Mouse (Mus musculus) embryonic facial prominence, embryonic 14.5 days (tissue): ENCODE measurements around the gene 1810024B03Rik. TPM values are rescaled to one million over a fixed set of nuclear protein-coding genes. Genes with fewer than 3 reads are reported as not detected.

ENCODE experiments used
- ATAC-seq: fragments of 200-750 bp; cut with Nextera tagmentation; 2 replicates; pipeline ENCODE4 v1.8.0; 2017; ENCODE audit warnings: low read depth, moderate number of reproducible peaks, moderate TSS enrichment
- DNase-seq: peaks from one replicate; pipeline ENCODE4 v3.0.0-alpha.2; 2015; ENCODE audit warnings: low spot score
- H3K27ac ChIP-seq: fragments of 300-500 bp; sonication (generic); replicated peaks from 2 replicates; pipeline ENCODE4 v1.5.1; 2014; ENCODE audit warnings: low read depth, mild to moderate bottlenecking, low read length, moderate library complexity
- H3K27me3 ChIP-seq: fragments of 300-500 bp; sonication (generic); replicated peaks from 2 replicates; pipeline ENCODE4 v1.6.1; 2014; ENCODE audit warnings: low read length; ENCODE audit not compliant: control insufficient read depth, insufficient read depth
- H3K36me3 ChIP-seq: fragments of 300-500 bp; sonication (generic); 2 replicates; pipeline ENCODE4 v1.6.1; 2014; ENCODE audit warnings: low read length, mixed read lengths; ENCODE audit not compliant: control insufficient read depth, insufficient read depth
- H3K4me1 ChIP-seq: fragments of 300-500 bp; sonication (generic); 2 replicates; pipeline ENCODE4 v1.6.1; 2014; ENCODE audit warnings: antibody characterized with exemption, low read length; ENCODE audit not compliant: control insufficient read depth, insufficient read depth
- H3K4me2 ChIP-seq: fragments of 300-500 bp; sonication (generic); 2 replicates; pipeline ENCODE4 v1.6.1; 2014; ENCODE audit warnings: low read depth, mild to moderate bottlenecking, low read length, moderate library complexity, mixed read lengths
- H3K4me3 ChIP-seq: fragments of 300-500 bp; sonication (generic); 2 replicates; pipeline ENCODE4 v1.5.1; 2014; ENCODE audit warnings: low read depth, mild to moderate bottlenecking, low read length
- H3K9ac ChIP-seq: fragments of 300-500 bp; sonication (generic); 2 replicates; pipeline ENCODE4 v1.6.1; 2014; ENCODE audit warnings: low read depth, mild to moderate bottlenecking, low read length, moderate library complexity, mixed read lengths
- H3K9me3 ChIP-seq: fragments of 300-500 bp; sonication (generic); 2 replicates; pipeline ENCODE4 v1.6.1; 2016; ENCODE audit warnings: low read length; ENCODE audit not compliant: control insufficient read depth
- WGBS: fragments of 180-500 bp; shearing (Covaris S2); extraction: QIAGEN DNeasy Blood & Tissue Kit; methylation state at CpG from one replicate; pipeline ENCODE4 v1.1.7; 2014; 5-methylcytosine and 5-hydroxymethylcytosine counted together
- polyA plus RNA-seq: library from polyadenylated mRNA; unstranded; fragments of >200 nt; fragmentation: Nextera tagmentation; extraction: Ambion mirVana; gene quantifications from 2 replicates; pipeline ENCODE4 v1.2.1, GENCODE M21; 2014

1810024B03Rik gene
- 1.8 and 2.5 TPM in 2 replicates for polyA plus RNA-seq

GRCm38 (mm10) chr2:127207547-127208451 lies at the start of gene 1810024B03Rik, which contains the start of gene Snrnp200:
Gene 1810024B03Rik, minus strand, starts transcription at chr2:127208280.
Gene Snrnp200, plus strand, starts transcription at chr2:127208386.
- DNase-seq = peak; percentile 99
- Histone ChIP-seq H3K27me3 (no peaks in the 10 kb centered on the region), H3K4me3 (peak within 1 kb of the TSS; percentile 94), H3K4me1 (peaks cover 9% of the 10 kb centered on the region), H3K27ac (peak within 1 kb of the TSS; percentile 83), H3K9me3 (no peaks in the 10 kb centered on the region), H3K9ac (peak within 1 kb of the TSS; percentile 90), H3K36me3 (peaks cover 32% of the 10 kb centered on the region), H3K4me2 (peak within 1 kb of the TSS; percentile 86)
- peak; percentile 100 for ATAC-seq
- 11% methylated on average over 36 of the region's 36 CpGs for WGBS

- 79% methylated on average over 6 of the region's 6 CpGs for WGBS
- Histone ChIP-seq H3K9ac (no peak overlapping the region), H3K4me3 (no peak overlapping the region), H3K4me2 (no peak overlapping the region), H3K4me1 (no peaks in the 10 kb centered on the region), H3K9me3 (no peaks in the 10 kb centered on the region), H3K27me3 (no peaks in the 10 kb centered on the region), H3K36me3 (peaks cover 44% of the 10 kb centered on the region), H3K27ac (no peak overlapping the region)
- ATAC-seq (no peak), DNase-seq (no peak)
Observed at GRCm38 (mm10) chr2:127255294-127255693, 47.2 kb upstream of the 1810024B03Rik start.

DNA sequence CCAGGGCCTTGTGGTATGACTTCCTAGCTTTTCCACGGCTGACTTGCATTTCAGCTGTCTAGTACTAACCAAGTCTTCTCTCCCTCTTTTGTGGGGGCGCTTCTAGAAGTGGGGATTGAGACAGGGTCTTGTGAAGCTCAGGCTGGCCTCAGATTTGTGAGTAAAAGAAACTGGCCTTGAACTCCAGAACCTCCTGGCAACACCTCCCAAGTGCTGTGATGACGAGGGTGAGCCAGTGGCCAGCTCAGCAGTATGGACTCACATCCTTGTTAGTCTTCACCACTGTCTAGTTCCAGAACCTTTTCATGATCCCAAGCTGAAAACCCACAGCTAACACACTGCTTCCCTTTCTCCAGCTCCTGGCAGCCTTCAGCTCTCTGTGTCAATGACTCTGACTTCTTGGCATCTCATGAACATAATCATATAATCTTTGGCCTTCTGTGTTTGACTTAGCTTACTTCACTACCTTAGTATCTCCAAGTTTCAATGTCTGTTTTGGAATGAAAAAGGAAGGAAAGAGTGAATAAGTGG lies 46.6 kb upstream of the 1810024B03Rik start:
- H3K36me3 ChIP-seq = peaks cover 41% of the 10 kb centered on the region

DNA sequence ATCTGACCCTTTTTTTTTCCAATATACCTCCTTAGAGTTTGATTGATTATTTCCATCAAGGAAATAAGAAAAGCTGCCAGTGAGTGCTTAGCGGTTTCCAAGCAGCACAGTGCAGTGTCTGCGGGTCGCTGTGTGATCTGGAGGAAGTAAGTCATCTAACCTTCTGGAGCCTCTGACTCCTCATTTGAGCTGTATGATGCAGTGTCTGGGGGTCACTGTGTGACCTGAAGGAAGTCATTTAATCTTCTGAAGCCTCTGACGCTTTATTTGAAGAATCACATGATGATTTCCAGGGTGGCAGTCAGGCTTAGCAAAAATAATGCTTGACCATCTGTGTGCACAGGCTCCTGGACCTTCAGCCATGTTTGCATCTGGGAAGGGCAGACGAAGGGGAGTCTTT lies 44.7 kb upstream of the 1810024B03Rik start:
- Histone ChIP-seq H3K27me3 (no peaks in the 10 kb centered on the region), H3K27ac (no peak overlapping the region), H3K4me2 (no peak overlapping the region), H3K36me3 (peaks cover 22% of the 10 kb centered on the region), H3K9ac (no peak overlapping the region), H3K4me3 (no peak overlapping the region), H3K4me1 (peaks cover 7% of the 10 kb centered on the region), H3K9me3 (no peaks in the 10 kb centered on the region)
- WGBS = 80% methylated on average over 5 of the region's 5 CpGs
- no peak for DNase-seq
- ATAC-seq = no peak

More for the DNA sequence above, 46.6 kb upstream of the 1810024B03Rik start:
- 93% methylated on average over 3 of the region's 3 CpGs for WGBS
- no peak overlapping the region for H3K4me3 ChIP-seq
- no peaks in the 10 kb centered on the region for H3K9me3 ChIP-seq
- H3K9ac ChIP-seq = no peak overlapping the region
- H3K27ac ChIP-seq = no peak overlapping the region
- no peaks in the 10 kb centered on the region for H3K27me3 ChIP-seq
- no peak overlapping the region for H3K4me2 ChIP-seq
- DNase-seq = no peak
- no peak for ATAC-seq
- H3K4me1 ChIP-seq = no peaks in the 10 kb centered on the region

- DNase-seq (no peak), ATAC-seq (no peak)
- Histone ChIP-seq H3K4me2 (no peak overlapping the region), H3K4me1 (peaks cover 7% of the 10 kb centered on the region), H3K36me3 (peaks cover 14% of the 10 kb centered on the region), H3K27ac (no peak overlapping the region), H3K27me3 (no peaks in the 10 kb centered on the region), H3K9me3 (no peaks in the 10 kb centered on the region), H3K9ac (no peak overlapping the region), H3K4me3 (no peak overlapping the region)
- 37% methylated on average over 3 of the region's 3 CpGs for WGBS
Observed at GRCm38 (mm10) chr2:127251880-127252527, 43.9 kb upstream of the 1810024B03Rik start.

GRCm38 (mm10) chr2:127251457-127251856 lies 43.4 kb upstream of the 1810024B03Rik start:
- peaks cover 7% of the 10 kb centered on the region for H3K4me1 ChIP-seq
- DNase-seq (peak; percentile 4), ATAC-seq (no peak)
- H3K36me3 ChIP-seq = peaks cover 11% of the 10 kb centered on the region; the same call in 1 of the 2 replicates
- H3K9ac ChIP-seq = no peak overlapping the region
- H3K4me3 ChIP-seq = no peak overlapping the region
- H3K27ac ChIP-seq = no peak overlapping the region
- H3K27me3 ChIP-seq = no peaks in the 10 kb centered on the region
- H3K4me2 ChIP-seq = no peak overlapping the region
- 69% methylated on average over 3 of the region's 3 CpGs for WGBS
- no peaks in the 10 kb centered on the region for H3K9me3 ChIP-seq

GRCm38 (mm10) chr2:127250291-127251008 lies 42.4 kb upstream of the 1810024B03Rik start:
- WGBS = 93% methylated on average over 9 of the region's 9 CpGs
- Histone ChIP-seq H3K4me1 (peaks cover 7% of the 10 kb centered on the region), H3K9ac (peak overlapping the region; percentile 37; the same call in 1 of the 2 replicates), H3K36me3 (peaks cover 15% of the 10 kb centered on the region), H3K27me3 (no peaks in the 10 kb centered on the region), H3K9me3 (no peaks in the 10 kb centered on the region), H3K27ac (no peak overlapping the region), H3K4me3 (no peak overlapping the region), H3K4me2 (no peak overlapping the region)
- DNase-seq (no peak), ATAC-seq (no peak)
